Mouse (Mus musculus): ENCODE data around the gene Sh2b3.

Sh2b3 gene

DNA sequence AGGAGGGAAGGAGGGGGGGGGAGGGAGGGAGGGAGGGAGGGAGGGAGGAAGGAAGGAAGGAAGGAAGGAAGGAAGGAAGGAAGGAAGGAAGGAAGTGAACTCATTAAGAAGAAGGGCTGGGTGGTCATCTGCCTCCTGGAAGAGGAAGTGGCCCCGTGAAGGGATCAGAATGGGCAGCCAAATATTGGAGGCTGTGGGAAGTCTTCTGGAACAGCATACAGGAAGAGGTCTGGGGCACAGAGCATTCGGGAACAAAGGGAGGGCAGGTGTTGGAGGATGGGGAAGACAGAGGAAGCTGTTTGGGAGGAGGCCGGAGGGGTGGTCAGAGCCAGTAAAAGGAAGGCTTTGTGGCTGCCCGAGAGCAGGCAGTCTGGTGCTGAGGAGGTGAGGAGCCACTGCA lies 7.9 kb upstream of the Sh2b3 start:
- no peak for DNase-seq (ENCODE audit: low spot score in 2 of 2)

DNA sequence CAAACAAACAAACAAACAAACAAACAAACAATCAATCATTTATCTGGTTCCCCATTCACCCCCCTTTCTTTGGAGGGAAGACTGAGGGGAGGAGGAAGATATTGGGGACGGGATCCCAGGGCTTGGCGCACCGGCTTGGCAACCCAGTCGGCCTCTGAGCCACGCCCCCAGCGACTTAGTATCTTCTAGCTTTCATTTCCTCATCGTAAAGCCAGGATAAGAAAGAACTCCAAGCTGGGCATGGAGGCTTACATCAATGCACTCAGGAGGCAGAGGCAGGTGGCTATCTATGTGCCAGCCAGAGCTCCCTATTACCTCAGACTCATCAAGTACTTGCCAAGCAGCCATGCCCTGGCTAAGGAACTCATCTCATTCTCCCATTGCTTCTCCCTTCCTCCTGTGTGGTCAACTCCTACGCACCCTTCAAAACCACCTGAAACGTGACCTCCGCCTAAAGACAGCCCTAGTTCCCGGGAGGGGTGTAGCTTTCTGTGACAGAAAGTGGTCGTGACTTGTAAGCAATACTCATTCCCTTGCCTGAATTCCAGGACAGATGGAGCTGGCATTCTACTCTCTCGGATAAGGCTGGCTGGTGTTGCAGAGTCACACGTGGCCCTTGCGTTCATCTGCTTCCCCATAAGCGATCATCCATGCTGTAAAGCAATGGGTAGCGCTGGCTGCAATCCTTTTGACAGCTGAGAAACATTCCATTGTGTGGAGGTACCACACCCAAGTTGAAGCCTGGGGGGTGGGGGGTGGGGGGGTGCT lies 5.9 kb upstream of the Sh2b3 start:
- DNase-seq (ENCODE audit: low spot score in 2 of 2), result no peak

DNA sequence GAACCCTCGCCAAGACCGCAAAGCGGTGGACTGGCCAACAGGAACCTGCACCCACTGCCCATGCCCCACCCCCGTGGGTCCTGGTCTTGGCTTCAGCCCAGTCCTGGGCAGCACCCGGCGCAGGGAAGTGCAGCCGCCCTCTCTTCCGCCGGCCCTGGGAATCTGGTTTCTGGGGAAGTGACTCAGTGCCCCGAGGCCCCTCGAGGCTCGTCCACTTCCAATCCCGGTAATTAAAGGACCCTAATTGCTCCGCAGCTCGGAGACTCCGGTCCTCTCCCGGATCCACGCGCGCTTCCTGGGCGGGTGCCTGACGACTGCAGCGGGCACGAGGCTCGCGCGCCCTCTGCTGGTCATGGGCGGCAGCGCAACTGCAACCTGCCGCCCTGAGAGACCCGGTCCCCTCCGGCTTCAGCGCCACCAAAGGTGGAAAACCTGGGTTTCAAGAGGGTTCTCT lies 5.2 kb upstream of the Sh2b3 start:
- peak; percentile 82 to 88 for DNase-seq (ENCODE audit: low spot score in 2 of 2)

DNA sequence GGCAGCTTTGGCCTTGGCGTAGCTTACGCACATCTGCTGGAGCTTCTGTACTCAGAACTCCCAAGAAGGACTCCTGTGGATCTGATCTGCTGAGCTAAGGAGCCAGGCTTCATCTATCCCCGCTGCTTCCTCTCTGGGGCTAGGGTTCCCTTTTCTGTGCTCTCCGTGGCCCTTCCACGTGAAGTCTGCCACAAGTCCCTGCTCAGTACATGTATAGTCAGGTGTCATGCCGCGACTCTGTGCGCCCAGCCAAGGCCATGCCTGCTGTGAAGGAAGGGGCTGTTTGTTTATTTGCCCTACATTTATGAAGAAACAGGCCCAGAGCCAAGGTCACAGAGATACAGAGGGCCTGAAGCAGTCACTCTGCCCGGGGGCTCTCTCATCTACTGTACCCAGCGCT lies 4.5 kb upstream of the Sh2b3 start:
- DNase-seq (ENCODE audit: low spot score in 2 of 2), result no peak

DNA sequence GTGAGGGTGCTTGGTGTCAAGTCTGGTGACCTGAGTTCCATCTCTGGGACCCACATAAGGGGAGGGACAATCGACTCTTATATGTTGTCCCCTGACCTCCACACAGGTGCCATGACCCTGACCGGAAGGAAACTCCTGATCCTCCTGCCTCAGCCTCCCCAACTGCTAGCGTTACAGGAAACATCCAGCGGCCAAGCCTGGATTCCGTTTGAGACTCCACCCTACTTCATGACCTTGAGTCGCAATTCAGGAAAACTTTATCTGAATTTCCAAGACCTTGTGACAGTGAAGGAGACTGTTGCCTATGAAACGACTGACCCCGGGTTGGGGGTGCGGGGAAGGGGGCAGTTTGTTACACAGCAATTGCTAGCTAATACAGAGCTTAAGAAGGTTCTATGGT lies 4.1 kb upstream of the Sh2b3 start:
- DNase-seq (ENCODE audit: low spot score in 2 of 2), result no peak

DNA sequence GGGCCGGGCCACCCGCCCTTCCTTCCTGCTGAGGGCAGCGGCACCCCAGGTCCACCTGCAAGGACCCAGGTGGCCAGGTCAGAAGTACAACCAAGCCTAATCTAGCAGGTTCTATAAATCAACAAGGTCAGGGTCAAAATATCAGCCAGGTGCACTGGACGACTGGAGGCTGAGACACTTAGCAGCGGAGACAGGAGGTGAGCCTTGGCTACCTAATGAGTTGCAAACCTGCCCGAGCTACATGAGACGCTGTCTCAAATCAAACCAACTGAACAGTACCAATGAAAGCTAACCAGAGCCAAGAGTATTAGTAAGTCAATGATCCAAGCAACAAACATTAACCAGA lies 1.7 kb upstream of the Sh2b3 start:
- DNase-seq (ENCODE audit: low spot score in 2 of 2), result no peak

DNA sequence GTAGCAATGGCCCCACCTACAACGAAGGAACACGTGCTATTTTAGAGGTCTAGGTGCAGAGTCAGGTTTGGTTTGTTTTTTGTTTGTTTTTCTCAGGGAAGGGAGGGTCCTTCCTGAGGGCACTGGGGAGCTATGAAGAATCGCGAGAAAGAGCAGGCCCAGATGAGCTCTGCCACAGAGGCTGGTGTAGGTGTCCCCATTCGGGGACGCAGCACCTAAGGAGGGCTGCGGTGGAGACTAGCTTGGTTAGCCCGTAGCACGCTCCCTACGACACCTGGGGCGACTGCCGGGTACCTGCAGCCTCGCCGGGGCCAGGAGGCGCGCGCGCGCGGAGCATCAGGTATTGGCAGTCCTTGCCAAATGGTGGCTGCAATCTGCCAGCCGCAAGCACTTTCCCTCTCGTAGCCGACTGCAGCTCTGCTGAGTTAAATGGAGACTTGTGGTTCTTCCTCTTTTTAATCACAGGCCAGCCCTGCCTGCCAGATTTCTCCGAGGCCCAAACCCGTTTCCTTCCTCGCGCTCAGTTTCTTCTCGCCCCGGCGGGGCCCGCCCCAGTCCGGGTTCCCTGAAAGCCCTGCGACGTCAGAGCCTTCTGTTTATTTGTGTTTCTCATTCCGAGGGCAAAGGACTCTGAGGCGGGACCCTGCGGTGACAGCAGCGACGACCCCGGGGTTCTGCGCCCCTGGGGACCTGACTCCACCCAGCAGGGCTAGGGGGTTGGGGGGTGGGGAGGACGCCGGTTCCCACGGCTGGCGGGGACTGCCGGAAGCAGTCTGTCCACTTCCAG lies 1.1 kb upstream of the Sh2b3 start:
- peak; percentile 71 to 78 for DNase-seq (ENCODE audit: low spot score in 2 of 2)

DNA sequence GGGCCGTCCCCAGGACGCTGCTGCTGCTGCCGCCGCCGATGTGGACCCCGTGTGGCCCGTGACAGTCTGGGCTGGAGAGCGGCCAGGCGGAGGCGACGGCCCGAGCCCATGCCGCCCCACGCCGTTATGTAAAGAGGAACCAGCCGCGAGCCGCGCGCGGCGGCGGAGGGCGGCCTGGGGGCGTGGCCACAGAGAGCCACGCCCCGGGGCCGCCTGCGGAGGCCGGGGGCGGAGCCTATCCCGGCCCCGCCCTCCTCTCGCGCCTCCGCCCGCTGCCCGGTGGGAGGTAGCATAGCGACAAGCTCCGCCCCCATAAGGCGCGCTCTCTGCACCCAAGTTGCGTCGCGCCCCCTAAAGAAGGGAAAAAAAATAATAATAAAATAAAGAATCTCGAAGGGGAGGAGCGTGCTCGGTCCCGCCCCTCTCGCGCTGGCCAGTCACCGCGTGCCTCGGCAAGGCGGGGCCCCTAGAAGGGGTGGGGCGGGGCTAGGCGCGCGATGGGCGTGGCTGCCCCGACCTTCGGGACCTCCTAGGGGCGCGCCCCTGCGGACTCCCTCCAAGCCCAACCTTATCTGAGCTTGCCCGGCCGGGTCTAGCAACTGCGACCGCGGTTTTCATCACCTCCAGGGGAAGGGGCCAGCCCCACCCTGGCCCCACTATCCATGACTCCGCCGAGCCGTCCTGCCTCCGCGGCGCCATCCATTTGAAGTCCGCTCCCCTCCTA lies 592 bp downstream of the Sh2b3 start:
- peak; percentile 87 to 88 for DNase-seq (ENCODE audit: low spot score in 2 of 2)

DNA sequence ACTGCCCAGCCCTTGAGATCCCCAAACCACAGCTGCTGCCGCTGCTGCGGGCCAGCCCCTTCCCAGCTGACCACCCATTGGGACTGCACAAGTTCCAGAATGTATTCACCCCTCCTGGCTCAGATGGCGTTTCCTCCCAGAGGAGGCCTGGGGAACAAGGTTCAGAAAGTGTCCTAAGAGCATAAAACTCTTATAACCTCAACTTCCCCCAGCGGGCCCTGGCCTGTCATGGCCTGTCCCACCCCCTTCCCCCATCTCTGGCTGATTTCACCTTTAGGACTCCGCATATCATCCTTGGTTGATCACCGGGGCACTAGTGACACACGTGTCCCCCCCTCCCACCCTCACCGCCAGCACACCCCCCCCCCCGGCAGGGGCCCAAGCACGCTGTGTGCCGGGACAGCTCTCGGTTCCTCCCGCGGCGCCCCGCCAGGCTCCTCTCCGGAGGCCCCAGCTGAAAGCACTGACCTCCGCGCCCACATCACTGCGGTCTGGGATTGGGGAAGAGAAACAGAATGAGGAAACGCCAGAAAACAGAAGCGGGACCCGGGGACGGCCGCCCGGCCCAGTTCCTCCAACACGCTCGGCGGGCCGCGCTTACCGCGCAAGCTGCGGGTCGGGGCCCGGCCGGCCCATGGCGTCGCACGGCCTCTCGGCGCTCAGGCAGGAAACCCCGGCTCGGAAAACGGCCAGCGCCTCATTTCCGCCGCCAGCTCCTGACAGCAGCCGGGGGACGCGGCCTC lies 1.3 kb downstream of the Sh2b3 start:
- peak; percentile 76 to 77 for DNase-seq (ENCODE audit: low spot score in 2 of 2)

DNA sequence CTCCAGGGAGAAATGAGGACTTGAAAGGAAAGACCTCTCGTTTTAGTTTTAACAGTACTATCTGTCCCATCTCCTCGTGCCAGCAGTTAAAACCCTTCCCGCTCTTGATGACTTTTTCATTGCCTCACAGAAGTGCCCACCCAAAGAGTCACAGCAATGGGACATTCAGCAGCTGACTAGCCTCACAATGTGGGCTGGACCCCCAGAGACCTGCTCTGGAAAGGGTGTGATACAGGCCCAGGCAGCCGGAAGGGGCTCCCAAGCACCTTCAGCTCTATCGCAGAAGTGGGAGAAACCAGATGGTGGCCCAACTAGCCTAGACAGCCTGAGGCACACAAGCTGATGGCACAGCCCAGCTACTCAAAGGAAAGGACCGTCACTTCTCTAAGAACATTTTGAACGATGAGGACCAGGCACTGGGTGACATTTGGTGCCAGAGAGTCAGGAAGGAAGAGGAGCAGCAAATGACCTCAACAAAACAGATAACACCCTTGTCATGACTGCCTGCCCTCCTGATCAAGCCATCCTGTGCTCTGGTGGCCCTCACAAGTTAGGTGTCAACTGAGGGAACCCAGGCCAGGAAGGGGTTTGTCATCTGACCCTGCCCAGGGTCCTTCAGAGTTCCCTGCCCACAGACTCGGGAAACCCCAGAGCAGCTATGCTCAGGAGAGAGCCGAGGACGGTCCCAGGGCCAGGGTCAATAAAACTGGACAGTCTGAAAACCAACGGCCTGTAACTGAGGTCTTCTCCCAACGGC lies 2.3 kb downstream of the Sh2b3 start:
- DNase-seq (ENCODE audit: low spot score in 2 of 2), result no peak

DNA sequence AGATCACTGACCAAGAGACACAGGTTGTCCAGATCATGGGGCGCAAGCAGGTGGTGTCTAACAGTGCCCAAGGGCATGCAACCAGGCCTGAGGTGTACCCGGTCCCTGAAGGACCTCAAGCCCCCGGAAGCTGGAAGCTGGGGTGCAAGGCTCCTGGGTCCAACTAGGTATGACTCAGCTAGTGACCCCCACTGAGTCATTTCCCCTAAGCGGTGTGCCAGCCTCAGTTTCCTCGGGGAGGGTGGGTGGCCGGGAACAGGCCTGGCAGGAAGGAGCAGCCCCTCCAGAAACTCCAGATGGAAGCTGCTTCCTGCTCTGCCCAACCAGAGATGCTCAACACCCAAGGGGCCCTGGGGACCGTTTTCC lies 3.2 kb downstream of the Sh2b3 start:
- no peak for DNase-seq (ENCODE audit: low spot score in 2 of 2)

DNA sequence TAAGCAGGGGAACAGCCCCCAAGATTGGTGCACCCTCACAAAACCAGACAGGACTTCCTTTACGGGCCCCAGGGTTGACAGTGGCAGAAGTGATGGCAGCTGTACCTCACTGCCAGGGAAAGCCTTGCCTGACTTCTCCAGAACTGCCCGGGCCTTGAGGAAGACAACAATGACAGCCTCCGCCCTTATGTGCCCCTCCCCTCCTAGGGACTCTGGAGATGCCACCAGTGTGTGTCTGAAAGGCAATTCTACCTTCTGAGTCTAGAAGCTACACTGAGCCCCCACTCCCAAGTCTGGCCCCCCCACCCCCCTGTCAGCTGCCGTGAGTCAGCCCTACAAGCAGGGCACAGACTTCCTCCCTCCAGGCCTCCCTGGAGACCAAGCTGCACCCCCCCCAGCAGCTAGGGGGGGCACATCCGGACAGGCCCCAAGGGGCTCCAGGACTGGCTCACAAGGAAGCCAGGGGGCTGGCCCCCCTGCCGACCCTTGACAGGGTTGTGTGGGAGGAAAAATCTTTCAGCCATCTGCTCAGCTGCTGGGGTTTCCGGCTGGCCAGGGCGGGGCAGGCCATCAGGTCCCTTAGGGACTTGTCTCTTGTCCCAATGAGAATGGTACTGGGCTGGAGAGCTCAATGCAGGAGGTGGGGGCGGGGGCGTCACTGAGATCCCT lies 3.7 kb downstream of the Sh2b3 start:
- no peak for DNase-seq (ENCODE audit: low spot score in 2 of 2)

DNA sequence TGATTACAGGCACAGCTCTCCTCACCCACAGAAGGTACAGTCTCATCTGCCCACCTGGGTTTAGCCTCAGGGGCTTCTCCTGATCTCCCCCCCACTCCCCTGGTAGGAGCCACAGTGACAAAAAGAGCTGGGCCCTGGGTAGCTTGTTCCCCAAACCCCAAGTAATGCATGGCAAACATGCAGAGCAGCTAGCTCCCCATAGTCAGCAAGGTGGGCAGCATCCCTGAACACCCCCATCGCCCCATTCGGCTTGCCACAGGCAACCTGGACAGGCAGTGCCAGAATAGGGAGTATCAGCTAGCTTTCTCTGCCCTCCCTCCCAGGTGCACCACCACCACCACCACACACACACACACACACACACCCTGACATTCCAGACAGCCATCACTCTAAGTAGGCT lies 4.3 kb downstream of the Sh2b3 start:
- no peak for DNase-seq (ENCODE audit: low spot score in 2 of 2)

DNA sequence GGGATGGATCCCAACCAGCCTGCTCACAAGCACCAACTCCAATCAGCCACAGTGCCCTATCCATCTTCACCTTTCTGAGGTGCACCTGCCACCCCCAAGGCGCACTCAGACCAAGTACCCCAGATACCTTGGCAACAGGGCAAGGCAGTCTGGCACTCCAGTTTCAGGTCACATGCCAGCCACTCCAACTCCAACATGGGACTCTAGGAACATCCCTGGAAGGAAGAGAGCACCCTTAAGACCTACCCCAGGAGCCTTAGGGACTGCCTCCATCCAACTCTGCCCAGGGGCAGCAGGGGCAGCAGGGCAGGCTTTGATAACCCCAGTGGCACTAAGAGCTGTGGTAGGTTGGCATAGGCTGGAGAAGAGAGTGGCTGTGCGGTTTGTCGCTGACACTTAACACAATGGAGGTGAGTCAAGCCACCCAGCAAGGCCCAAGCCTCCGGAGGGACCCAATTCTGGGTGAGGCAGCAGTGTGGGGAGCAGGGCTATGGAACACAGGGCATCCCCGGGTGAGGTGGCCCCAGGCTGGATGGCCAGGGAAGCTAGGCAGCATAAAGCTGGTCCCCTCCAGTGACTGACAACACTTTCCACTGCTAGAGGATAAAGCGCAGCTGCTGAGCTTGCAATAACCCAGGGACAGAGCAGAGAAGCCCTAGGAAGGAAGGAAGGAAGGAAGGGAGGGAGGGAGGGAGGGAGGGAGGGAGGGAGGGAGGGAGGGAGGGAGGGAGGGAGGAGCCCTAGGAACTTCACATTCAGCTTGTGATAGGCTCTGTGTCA lies 4.9 kb downstream of the Sh2b3 start:
- no peak for DNase-seq (ENCODE audit: low spot score in 2 of 2)

DNA sequence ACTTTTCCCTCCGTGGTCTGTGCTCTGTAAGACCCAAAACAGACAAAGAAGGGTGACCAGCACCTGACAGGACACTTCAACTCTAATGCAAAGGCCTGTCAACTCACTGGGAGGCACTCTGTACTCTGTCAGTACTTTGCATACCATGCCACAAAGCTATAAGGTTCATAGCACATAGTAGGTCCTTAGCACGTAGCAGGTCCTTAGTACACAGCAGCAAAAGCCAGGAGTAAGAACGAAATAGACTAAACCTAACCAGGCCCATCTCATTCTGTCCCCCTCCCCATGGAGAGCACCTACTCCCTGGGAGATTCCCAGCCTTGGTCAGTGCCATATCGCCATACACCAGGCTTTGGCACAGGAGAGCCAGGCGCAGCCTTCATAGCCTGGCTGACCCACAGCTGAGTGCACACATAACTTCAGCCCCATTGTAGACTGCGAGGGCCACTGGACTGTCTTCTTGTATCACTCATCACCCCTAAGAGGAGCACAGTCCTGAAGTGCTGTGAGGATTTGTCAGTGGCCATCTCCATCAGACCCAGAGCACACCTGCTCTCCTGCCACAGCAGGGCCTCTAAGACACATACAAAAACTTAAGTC lies 6.3 kb downstream of the Sh2b3 start:
- no peak for DNase-seq (ENCODE audit: low spot score in 2 of 2)

DNA sequence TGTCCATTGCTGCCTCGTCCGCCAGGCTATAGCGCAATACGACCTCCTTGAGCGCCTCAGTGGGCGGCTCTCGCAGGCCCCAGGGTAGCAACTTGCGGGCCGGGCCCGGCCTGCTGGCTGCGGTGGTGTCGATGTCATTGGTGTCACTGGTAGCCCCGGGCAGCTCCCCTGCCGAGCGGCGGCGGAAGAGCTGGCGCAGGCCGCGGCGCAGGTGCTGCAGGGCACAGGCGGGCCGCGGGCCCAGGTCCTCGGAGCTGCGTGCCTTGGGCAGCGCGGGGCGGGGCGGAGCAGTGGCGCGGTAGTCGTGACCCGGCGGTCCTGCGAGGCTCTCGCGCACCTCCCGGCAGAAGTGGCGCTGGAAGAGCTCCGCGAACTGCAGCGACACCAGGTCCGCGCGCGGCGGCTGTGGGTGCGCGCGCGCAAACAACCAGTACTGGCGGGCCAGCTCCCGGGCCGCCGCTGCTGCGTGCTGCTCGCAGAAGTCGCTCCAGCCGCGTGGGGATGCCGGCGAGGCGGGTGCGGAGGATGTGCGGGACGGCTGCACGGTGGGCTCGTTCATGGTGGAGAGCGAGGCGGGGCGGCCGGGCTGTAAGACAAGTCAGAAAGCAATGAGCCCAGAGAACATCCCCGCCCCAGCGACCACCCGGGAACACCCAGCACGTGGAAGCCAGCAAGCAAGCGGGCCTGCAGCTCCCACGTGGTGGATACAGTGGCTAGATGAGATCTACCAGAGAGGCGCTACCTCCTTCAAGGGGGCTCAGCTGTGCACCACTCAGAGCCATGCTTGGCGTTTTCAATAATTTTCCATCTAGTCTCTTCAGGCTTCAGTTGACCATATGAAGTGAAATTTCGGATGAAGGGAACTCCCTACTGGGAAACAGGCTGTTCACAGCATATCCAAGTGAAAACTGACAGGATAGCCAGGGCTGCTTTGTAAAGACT lies 8.7 kb downstream of the Sh2b3 start:
- no peak for DNase-seq (ENCODE audit: low spot score in 2 of 2)

DNA sequence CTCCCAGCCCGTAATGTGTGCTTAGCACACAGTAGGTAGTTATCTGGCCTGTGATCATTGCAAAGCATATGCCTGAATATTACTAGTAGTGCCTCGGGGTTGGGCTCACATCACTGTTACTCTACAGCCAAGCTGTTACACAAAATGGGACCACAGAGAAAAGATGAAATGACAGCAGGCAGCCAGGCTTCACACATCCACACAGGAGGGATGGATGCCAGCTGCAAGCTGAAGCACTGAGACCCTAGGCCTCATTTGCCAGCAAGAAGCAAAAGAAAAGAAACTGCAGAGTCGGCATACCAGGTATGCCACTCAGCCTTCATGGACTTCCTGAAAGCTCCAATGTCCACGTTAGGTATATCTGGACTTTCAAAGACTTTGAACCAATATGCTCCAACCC lies 9.6 kb downstream of the Sh2b3 start:
- DNase-seq (ENCODE audit: low spot score in 2 of 2), result no peak

DNA sequence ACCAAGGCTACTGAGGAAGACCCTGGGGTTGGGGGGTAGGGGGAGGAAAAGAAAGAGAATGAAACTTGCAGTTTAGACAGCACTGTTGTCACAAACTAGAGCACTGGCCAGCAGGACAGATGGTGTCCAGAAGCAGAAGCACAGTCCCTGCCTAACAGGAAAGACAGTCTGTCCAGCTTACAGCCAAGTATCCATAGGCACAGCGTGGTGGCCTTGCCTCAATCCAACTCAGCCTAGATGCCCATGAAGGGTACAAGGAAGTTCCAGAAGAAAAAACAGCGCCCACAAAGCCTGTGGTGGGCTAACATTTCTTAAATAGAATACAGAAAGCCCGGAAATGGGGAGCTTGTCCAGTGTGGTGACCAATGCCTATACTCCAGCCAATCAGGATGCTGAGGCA lies 11.8 kb downstream of the Sh2b3 start:
- no peak for DNase-seq (ENCODE audit: low spot score in 2 of 2)
